Mouse (Mus musculus) cerebellum, postnatal 10 days (tissue): ENCODE data around the gene Ube2d3.
"Not testable (repeated sequence)": the region's sequence is repeated elsewhere in the genome, so short reads cannot be mapped to it uniquely, and the experiment has no call there.

ENCODE experiments used
- DNase-seq, 2 experiments: peaks; one replicate each; pipeline ENCODE4 v3.0.0; 2021; ENCODE audit warnings: mixed read lengths in 2 of 2

Ube2d3 gene

DNA sequence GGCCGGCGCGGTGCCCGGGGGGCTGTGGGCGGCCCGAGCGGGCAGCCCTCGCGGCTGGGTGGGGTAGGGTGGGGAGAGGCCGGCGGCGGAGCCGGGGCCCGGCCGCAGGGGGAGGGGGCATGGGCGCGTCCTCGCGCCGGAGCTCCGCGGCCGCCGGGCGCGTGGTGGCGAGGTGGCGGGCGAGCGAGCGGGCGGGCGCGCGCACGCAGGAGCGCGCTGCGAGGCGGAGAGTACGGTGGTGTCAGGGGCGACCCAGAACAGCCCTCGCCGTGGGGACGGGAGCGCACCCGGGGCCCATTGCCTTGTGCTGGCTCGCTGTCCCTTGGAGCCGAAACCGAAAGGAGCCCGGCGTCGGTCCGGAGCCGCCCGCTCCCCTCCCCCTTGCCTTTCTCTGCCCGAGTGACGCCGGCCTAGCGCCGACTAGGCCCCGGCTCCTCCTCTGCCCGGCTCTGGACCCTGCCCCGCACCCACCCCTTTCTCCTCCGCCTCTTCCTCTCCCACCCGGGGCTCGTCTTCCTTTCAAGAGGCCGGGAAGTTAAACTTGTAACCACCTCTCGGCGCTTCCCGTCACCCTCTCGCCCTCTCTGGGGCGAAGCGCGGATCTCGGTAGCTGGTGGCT lies 1.1 kb downstream of the Ube2d3 start:
- peak; percentile 88 to 90 for DNase-seq

DNA sequence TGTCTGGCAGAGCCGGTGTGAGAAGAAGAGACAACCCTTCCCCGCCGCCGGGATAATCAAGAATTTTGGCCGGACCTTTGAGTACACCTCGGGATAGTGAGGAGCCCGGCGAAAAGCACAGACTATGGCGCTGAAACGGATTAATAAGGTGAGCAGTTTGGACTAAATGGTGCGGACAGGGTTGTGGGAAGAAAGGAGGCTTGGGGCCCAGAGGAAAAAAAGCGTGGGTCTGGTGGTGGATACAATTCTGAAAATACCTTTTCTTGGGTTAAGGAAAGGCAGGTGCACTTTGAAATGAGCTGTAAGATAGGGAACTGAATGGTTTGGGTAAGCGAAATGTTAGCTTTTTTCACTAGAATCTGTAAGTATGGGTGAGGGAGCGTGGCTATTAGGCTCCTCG lies 1.7 kb downstream of the Ube2d3 start:
- no peak for DNase-seq

DNA sequence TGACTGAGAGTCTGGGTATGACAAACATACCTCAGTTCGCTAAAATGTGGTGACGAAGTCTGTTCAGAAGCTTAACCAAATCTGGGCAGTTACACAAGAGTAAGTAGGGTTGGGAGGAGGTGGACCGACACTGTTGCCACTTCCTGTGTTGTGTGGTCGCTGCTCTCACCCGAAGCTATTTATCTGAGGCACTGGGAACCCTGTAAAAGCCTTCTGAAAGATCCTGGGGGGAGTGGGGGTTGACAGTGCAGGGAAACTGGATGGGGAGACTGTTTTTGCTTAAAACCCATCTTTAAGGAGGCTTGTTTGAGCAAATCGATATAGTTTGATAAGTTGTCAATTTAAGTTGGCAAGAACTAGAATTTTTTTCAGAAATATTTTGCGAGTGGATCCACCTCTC lies 2.3 kb downstream of the Ube2d3 start:
- DNase-seq: peak; percentile 28 to 38

DNA sequence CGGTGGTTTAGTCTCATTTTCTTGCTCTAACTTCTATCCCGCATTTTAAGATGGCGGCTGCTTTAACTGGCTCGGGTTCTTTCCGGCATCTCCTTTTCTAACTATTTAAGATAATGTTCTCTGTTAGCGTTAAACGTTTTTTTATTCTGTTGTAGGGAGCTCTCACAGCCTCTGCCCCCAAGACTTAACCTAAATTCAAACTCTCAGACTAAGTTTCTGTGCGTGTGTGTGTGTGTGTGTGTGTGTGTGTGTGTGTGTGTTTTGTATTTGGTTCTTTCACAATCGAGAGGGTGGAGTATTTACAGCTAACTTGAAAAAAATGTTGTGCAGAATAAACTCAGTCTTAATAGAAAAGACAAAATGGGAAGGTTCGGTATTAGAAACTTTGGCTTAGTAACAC lies 2.7 kb downstream of the Ube2d3 start:
- DNase-seq: peak in 1 of 2 experiments; percentile 4

DNA sequence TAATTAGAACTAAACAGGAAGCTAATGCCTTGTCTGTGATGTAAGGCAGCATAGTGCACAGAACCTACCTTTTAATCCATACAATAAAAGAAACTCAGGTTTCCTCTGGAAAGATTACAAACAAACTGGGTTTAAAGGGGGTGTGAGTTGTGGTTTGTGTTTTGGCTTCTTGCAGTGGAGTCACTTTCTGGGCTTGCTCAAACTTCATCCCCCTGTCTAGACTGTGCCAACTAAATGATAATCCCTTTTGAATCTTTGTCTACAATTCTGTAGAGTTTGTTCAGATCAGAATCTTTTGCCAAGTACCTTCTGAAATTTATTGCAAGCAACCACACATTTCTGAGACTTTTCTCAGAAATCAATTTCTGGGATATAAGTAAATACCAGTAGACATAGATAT lies 7.0 kb downstream of the Ube2d3 start:
- DNase-seq: no peak

DNA sequence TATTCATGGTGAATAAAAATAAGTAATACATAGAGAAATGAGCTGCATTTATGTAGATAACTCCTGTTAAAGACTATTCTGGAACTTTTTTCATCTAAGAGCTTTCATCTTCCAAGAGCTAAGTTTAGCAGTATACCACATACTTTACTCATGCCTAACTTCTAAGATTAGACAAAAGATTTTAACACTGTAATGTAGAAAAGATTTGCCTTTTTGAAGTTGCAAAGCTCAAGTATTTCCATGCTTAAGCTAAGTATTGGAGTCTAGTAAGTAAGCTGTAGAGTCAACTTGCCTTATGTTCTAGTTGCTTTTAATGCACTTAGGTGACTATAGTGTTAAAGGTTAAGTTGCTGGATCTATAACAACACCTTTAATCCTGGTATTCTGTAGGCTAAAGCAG lies 21.0 kb downstream of the Ube2d3 start:
- DNase-seq: no peak

DNA sequence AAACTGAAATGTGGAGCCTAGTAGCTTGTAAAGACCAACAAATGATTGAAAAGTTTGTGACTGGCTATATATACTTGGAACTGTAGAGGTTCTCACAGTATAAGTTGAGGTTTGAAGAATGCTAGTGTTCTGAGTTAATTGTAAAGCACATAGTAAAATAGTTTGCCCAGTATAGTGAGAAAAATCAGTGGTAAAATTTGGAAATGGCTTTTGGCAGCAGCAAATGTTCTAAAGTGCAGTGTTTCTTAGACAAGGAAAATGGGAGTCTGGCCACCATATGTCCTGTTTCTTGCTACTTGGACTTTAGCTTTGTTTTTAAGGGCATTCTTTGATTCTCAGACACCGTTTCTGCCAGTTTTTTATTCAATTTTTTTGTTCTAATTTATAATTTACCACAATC lies 30.5 kb downstream of the Ube2d3 start:
- DNase-seq: no peak

DNA sequence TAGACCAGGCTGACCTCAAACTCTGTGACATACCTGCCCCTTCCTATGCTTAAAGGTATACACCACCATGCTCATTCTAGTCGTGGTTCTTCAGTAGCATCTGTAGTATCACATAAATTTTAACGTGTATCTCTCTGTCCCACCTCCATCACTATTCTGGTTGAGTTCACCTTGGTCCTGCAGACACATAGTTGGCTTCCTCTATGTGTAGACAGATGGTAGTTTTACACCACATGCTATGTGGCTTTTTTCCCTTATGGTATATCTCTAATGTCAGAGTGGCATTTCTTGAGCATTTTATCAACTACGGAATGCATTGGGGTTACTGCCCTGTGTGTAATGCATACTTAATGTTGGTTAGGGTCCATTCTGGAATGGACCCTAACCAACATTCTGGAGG lies 31.2 kb downstream of the Ube2d3 start:
- DNase-seq: peak in 1 of 2 experiments; percentile 18

DNA sequence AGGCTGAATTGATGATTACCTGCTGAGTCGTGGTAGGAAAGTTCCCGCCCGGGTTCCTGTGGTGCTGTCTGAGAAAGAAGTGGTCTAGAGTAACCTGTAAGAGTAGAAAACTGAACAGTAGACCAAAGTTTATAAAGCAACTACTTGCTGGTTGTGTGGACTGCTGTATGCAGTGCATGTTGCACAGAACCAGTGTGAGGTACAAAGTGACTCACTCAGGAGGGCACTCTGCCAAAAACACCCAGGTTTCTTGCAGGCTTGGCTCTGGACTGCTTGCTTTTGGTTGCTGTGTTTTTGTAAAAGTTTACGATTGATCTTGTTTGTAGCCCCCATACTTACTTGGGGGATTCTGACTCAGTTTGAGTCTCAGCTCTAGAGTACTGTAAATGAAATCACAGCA lies 32.0 kb downstream of the Ube2d3 start:
- peak; percentile 80 to 82 for DNase-seq

DNA sequence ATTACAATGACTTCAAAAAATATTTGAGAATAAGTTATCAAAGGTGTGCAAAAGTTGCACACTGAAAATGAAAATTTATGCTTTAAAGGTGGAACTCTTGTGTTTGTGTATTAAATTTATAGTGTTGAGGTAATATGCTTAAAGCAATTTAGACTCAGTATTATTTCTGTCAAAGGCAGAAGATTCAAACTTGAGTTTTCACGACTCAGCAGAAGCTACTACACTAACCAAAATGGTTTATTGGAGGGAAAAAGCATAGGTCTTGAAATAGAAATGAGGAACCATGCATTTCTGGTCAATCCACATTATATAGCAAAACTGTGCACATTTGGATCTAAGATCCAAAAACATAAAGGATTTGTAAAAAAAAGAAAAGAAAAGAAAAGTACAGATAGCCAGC lies 32.9 kb downstream of the Ube2d3 start:
- DNase-seq: no peak

DNA sequence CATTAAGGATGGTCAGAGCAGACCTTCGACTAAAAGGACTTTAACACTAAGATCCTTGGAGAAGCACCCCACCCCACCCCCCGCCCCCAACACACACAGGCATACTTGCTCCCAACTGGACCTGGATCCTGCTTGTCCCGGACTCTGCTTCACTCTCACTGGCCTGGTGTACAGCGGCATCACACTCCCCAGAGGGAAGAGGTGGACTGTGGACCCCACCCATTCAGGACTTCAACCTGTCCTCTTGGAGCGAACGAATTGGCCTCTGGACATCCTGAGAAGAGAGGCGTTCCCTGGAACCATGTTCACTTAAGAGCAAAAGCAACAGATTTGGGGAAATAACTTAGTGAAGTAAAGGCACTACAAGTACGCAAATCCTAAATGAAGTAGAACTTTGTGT lies 37.1 kb downstream of the Ube2d3 start:
- no peak for DNase-seq

DNA sequence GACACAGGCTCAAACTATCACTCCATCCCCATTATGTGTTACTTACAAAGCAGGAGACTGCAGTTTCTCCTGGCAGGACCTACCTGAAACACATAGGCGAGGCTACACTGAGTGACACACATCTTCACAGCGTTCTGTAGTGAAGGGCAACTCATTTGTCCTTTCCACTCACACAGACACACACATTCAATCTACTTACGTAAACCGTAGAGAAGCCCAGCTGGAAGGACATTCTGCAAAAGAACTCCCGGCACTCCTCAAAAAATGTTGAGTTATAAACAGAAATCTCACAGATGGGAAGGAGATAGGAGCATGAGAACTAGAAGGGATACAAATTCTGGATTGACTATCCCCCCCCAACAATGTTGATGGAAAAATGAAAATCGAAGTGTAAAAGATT lies 38.3 kb downstream of the Ube2d3 start:
- no peak for DNase-seq

DNA sequence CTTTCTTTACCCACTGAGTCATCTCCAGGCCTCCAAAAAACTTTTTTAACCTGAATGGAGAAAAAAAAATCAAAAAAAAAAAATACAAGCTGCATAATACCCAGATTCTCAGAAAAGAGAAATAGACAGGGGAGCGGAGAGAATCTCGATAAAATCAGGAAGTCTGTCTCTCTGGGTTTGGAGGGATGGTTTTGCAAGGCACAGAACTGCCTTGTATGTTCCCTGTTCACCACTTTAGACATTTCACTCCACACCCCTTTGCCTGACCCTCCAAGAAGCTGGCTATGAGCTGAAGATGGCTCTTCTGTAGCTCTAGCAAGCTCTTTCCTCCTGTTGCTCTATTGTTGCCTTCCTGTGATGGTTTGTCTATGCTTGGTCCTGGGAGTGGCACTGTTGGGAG lies 39.0 kb downstream of the Ube2d3 start:
- no peak for DNase-seq

DNA sequence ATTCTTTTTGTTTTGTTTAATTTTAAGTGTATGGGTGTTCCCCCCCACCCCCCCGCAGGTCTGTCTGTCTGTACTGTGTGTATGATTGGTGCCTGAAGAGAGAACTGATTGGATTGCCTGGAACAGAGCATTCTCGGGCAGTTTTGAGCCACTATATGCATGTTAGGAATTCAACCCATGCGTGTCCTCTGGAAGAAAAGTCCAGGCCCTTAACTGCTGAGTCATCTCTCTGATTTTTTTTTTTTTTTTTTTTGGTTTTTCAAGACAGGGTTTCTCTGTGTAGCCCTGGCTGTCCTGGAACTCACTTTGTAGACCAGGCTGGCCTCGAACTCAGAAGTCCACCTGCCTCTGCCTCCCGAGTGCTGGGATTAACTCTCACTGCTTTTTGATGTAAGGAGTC lies 41.1 kb downstream of the Ube2d3 start:
- not testable (repeated sequence) for DNase-seq

DNA sequence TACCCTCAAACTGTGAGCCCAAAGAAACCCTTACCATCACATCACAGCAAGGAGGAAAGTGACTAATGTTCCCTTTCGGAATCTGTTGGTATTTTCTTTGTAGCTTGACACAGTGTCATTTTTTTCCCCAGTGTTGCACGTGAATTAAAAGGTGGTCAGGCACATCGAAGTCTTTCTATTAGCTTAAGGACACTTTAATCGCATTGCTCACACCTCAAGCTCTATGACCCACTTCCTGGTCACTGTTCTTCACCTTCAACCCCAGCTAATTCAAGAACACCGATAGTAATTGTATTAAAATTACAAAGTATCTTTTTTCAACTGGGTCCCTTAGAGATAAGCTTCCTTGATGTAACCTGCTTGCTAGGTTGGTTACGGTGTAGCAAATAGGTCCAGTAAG lies 42.8 kb downstream of the Ube2d3 start:
- no peak for DNase-seq

DNA sequence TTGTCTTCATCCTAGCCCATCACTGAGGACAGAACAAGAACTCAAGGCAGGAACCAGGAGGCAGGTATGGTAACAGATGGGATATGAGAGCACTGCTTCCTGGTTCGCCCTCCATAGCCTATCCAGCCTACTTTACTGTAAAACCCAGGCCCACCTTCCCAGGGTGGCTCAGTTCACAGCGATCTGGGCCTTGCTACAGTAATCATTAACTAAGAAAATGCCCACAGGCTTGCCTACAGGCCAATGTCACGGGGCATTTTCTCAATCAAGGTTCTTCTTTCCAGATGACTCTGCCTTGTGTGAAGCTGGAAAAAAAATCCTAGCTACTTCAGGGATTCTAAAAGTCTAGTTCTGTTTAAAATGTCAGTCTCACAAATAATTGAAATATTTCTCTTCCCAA lies 43.7 kb downstream of the Ube2d3 start:
- no peak for DNase-seq

DNA sequence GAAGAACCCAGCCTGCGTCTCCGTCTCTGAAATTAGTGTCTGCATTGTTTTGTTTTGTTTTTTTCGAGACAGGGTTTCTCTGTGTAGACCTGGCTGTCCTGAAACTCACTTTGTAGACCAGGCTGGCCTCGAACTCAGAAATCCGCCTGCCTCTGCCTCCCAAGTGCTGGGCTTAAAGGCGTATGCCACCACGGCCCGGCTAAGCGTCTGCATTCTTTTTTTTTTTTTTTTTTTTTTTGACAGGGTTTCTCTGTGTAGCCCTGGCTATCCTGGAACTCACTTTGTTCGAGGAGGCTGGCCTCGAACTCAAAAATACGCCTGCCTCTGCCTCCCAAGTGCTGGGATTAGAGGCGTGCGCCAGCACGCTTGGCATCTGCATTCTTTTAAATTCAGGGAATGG lies 46.7 kb downstream of the Ube2d3 start:
- not testable (repeated sequence) for DNase-seq

DNA sequence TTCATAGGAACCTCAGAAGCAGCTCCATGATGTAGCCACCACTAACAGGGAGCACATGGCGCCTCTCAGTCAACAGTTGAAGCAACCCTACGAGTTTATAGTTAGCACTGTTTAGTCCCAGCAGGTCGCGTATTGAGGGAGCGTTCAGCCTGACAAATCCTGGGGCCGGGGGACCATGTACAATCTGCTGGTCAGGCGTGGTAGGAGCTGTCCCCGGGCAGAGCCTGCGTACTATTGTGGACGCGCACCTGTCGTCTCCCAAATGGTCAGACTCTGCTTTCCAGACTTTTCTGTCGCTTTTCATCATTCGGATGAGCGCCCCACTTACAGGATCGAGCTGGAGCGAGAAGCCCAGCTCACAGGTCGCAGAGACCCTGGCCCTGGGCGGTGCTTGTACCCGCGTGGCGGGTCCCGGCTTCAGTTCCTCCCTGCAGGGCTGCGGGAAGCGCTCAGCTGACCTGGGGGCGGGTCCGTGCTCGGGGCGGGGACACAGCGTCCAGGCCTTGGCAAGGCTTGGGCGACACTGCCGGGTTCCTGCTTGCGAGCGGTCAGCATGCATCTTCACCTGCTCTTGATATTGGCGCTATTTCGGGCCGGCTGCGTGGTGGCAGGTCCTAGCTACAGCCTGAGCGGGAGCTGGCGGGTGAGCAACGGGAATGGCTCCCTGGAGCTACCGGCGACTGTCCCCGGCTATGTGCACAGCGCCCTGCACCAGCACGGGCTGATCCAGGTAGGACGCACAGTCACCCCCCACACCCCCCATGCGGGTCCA lies 47.4 kb downstream of the Ube2d3 start, which contains the start of gene Manba:
Manba (plus strand) TSS at position 484 of the 772 bp plus-strand sequence.
- peak; percentile 84 to 90 for DNase-seq

DNA sequence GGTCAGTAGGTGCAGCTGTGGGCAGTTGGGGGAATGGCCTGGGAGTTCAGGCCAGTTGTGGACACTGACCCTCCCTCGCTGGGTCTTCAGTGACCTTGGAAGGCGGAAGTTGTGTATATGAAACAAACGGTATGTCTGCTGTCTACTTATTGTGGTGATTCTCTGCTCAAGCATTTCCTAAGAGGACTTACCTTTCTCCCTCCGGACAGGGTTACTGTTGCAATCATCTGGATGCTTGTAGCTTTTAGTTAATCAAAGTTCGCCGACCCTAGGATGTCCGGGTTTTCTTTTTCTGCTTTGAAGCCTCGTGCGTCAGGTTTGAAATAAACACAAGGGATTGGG lies 47.9 kb downstream of the Ube2d3 start:
- DNase-seq: no peak

DNA sequence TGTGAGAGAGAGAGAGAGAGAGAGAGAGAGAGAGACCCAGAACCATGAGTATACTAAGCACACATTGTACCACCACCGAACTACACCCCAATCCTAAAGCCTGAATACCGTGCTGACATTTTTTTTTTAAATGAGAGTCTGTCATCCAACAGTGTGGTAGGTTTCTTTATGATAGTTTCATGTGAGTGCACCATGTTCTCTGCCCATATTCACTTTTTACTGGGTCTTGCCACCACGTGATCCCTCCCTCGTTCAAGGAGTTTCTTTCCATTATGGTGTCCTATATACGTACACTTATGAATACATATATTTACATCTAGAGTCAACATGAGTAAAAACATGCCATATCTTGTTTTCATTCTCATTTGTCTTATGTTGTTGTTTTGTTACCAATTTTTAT lies 48.4 kb downstream of the Ube2d3 start:
- DNase-seq: no peak

DNA sequence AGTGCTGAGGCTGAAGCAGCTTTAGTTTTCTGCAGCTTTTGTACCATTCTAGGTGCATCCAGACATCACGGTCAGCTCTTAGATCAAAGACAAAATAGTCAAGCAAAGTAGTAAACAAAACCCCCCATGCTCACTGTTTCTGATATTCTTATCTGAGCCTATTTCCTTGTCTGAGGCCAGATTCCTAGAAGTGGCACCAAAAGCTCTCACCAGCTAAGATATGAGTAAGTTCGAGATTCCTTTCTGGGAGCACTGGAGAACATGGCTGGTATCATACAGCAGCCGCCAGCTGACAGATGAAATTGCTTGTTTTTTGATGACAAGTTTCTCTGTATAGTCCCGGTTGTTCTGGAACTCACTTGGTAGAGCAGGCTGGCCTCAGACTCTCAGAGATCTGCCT lies 49.9 kb downstream of the Ube2d3 start:
- DNase-seq: no peak

DNA sequence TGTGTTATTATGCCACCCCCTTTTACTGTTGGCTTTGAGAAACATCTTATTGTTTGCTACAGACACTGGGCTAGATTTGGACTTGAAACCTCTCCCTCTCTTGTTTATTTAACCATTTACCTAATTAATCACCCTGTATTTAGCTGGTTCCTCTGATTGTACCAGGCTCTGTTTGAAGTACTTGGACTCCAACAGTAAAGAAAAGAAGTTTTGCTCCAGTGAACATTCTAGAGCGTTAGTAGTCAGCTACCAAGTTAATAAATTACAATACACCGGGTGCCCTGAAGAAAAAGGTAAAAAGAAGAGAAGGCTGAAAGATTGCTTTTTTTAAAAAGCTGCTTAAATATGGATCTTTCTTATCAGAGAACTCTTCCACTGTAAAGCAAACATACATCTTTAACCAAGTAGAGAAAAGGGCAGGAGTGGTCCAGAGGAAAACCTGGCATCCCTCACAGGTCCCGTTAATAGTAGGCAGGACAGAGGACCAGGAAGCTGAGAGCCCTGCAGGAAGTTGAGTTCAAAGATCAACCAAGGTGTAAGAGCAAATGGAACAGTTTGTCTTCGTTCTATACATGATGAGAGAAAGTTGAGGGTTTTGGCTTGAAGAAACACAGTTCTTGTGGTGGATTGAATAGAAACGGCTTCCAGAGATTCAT lies 52.0 kb downstream of the Ube2d3 start:
- DNase-seq: no peak

DNA sequence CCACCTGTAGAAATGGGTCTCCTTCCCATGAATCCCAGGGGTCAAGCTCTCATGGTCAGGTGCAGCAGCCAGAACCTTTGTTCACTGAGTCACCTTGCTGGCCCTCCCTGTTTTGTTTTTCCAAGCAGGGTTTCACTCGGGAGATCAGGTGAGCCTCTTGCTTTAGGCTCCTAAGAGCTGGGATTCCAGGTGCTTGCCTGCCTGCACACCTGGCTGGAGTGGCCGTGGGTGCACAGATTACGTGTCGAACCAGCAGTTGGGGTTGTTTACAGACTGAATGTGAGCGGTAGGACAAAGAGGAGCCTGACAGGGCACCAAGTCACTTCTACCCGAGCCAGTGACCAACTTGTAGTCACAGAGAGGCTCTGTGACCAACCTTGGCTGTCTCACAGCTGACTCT lies 53.2 kb downstream of the Ube2d3 start:
- no peak for DNase-seq

DNA sequence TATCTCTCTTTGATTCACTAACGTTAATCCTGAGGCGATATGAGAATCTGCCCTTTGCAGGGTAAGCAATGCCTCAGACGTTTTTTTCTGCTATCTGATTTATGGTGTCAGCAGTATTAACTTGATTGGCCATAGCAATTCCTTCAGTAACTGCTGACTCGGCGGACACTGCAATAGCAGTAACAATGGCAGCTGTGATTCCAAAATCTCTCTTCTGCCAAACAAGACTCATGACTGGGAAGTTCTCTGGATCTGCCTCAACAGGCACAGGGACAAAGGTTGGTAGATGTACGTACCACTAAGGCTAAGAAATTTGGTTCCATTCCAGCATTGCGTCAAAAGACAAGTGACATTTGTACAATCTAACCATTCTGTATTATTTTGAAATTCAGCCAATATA lies 55.4 kb downstream of the Ube2d3 start:
- not testable (repeated sequence) for DNase-seq
